Mouse (Mus musculus) heart, postnatal 0 days (tissue): ENCODE measurements around the gene L3mbtl3.

Experiments
- CTCF ChIP-seq: IDR thresholded peaks from 2 replicates; pipeline ENCODE4 v1.5.1; 2016; ENCODE audit warnings: antibody characterized with exemption, control low read depth, low read depth
- EP300 ChIP-seq: IDR thresholded peaks from 2 replicates; pipeline ENCODE4 v1.6.1; 2016; ENCODE audit warnings: antibody characterized with exemption, low read depth

DNA sequence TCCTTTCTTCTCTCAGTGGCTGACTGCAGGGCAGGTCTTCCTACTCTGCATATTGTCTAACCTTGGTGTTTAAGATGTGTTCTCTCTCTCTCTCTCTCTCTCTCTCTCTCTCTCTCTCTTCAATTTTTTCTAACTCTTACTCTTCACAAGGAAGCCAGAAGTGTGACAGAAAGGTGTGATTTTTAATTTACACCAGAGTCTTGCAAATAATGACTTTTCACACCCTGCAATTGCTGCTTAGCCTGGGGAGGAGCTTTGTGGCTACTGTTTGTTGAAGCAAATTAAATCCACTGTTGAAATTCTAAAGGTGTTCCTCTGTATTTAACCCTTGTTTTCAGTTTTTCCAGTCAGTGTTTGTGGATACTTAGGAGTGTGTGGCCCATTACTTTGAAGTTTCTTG is 147.6 kb downstream of the L3mbtl3 start:
- TF ChIP-seq CTCF = no peak
- TF ChIP-seq EP300 = no peak
